Mouse (Mus musculus): Measurements from ENCODE around the gene Aloxe3. TPM values are rescaled to one million over a fixed set of nuclear protein-coding genes. Genes with fewer than 3 reads are reported as not detected.
A peak's percentile ranks its signal among the peaks of the same experiment; 100 is the strongest.

The Aloxe3 gene
- polyA plus RNA-seq, 1 experiment: 0.01 TPM

DNA sequence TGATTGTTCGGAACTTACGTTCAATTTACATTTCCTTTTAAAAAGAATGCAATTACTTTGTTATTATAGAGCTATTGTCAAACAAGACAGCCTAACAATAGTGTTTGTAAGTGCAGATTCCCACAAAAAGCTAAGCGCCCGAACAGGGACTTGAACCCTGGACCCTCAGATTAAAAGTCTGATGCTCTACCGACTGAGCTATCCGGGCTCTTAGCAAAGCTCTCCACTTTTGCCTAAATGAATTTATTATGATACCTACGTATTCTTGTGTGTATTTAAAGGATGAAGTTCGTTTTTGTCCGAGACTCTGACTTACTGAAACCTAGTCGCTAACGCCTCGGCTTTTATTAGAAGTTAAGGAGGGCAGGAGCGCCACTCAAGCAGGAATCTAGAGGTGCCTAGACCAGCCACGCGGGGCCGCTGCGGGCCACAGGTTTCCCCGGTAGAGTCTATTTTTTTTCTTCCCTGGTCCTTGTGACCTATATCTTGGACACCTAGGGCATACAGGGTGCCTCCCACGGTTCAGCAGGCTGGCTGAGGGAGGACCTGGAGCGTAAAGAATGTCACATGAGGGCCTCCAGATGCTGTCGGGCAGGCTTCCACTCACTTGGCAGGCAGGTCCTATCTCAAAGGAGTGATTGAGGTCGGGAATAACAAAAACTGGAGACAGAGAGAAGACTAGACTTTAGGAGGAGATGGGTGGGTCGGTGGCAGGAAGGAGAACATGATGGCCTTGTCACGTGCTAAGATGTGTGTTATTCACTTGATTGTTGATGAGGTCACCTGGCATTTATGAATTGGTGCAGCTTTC, 450 bp upstream of the Aloxe3 start:
- Histone ChIP-seq H3K27me3 (ENCODE audit: control insufficient read depth) (peaks cover 50% of the 10 kb centered on the region), H3K4me3 (replicated peaks) (peak overlapping the region; percentile 82), H3K9me3 (ENCODE audit: control insufficient read depth, low read length) (no peaks in the 10 kb centered on the region; the same call in 1 of the 2 replicates), H3K36me3 (ENCODE audit: control insufficient read depth) (no peaks in the 10 kb centered on the region), H3K4me1 (ENCODE audit: control insufficient read depth) (peaks cover 55% of the 10 kb centered on the region)
- TF ChIP-seq TAL1 (IDR thresholded peaks at IDR 0.05; ENCODE audit: low read length): no peak
- no peak for TF ChIP-seq GATA1 (IDR thresholded peaks at IDR 0.05; ENCODE audit: low read length)

DNA sequence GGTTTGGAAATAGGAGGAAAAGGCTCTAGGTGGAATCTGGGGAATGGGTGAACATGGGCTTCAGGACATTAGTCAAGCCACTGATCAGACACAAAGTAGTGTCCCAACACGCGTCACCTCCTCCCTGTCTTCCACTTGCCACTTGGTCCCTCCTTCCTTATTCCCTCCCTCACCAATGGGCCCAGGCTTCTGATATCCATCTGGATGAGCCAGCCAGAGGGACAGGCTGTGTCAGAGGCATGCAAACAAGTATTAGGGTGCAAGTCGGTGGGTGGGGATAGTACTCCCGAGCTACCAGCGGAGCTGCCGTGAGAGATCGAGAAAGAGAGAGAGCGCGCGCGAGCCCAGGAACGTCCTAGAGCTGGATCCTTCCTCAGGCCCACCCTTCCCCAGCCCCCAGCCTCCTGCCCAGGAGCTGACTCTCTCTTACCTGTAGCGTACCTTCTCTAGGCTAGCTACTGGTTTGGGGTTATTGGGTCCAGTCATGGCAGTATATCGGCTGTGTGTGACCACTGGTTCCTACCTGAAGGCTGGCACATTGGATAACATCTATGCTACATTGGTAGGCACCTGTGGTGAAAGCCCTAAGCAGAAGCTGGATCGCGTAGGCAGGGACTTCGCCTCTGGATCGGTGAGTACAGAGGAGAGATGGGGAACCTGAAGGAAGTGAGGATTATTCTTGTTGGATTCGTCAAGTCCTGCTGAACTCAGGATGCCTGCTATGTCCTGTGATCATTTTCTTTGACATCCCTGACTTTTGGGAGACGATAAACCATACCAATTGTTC, 416 bp downstream of the Aloxe3 start:
- TF ChIP-seq TAL1 (IDR thresholded peaks at IDR 0.05; ENCODE audit: low read length) (no peak), GATA1 (IDR thresholded peaks at IDR 0.05; ENCODE audit: low read length) (no peak)
- peaks cover 42% of the 10 kb centered on the region for H3K27me3 ChIP-seq (ENCODE audit: control insufficient read depth)

DNA sequence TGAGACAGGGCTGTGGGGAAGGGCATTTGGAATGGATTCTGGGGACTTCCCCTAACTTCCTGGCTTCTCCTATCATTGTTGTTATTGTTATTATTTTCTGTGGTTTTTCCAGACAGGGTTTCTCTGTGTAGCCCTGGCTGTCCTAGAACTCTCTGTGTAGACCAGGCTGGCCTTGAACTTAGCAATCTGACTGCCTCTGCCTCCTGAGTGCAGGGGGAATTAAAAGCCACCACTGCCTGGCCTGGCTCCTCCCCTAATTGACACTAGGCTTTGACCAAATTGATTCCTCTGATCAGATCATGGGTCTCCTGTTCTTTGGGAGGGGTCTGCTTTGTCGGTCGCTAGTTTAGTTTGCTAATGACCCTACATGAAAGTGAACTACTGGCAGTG, 1.0 kb downstream of the Aloxe3 start:
- Histone ChIP-seq H3K9me3 (ENCODE audit: control insufficient read depth, low read length) (no peaks in the 10 kb centered on the region; the same call in 1 of the 2 replicates), H3K4me3 (replicated peaks) (peak overlapping the region; percentile 82), H3K36me3 (ENCODE audit: control insufficient read depth) (no peaks in the 10 kb centered on the region), H3K4me1 (ENCODE audit: control insufficient read depth) (peaks cover 41% of the 10 kb centered on the region), H3K27me3 (ENCODE audit: control insufficient read depth) (peaks cover 36% of the 10 kb centered on the region)
- TF ChIP-seq GATA1 (IDR thresholded peaks at IDR 0.05; ENCODE audit: low read length) (no peak), TAL1 (IDR thresholded peaks at IDR 0.05; ENCODE audit: low read length) (no peak)

More for the DNA sequence above, 416 bp downstream of the Aloxe3 start:
- no peaks in the 10 kb centered on the region; the same call in 1 of the 2 replicates for H3K9me3 ChIP-seq (ENCODE audit: control insufficient read depth, low read length)
- no peaks in the 10 kb centered on the region for H3K36me3 ChIP-seq (ENCODE audit: control insufficient read depth)
- H3K4me1 ChIP-seq (ENCODE audit: control insufficient read depth): peaks cover 47% of the 10 kb centered on the region
- peak overlapping the region; percentile 82 for H3K4me3 ChIP-seq (replicated peaks)

DNA sequence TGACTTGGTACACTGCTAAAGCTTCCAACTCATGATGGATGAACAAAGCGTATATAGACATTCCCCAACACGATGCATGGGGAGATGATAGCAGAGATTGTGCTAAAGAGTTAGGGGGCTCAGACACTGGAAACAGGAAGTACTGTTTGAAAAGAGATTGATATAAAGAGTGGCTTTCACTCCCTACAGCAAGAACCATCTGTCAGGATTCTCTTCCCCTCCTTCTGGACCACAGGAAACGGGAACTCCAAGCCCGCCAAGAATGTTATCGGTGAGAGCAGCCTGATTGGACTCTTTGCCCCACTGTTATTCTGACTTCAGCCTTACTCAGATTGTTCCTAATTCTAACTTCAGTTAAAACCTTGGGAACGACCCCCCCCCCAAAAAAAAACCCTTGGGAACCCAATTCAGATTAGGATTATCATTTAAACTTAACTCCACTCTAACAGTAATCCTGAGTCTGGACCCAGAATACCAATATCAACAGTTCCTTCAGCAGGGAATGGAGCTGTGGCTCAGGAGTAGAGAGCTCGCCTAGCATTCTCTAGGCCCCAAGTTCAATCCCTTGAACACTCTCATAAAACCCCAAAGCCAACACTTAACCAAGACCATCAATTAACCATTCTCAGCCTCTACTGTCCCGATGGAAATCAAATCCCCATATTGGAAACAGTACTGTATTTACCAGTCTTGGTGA, 2.9 kb downstream of the Aloxe3 start:
- no peak for TF ChIP-seq GATA1 (IDR thresholded peaks at IDR 0.05; ENCODE audit: low read length)
- TF ChIP-seq TAL1 (IDR thresholded peaks at IDR 0.05; ENCODE audit: low read length): no peak
- Histone ChIP-seq H3K4me3 (replicated peaks) (no peak overlapping the region), H3K27me3 (ENCODE audit: control insufficient read depth) (peaks cover 31% of the 10 kb centered on the region), H3K9me3 (ENCODE audit: control insufficient read depth, low read length) (no peaks in the 10 kb centered on the region), H3K36me3 (ENCODE audit: control insufficient read depth) (no peaks in the 10 kb centered on the region), H3K4me1 (ENCODE audit: control insufficient read depth) (peaks cover 24% of the 10 kb centered on the region)

DNA sequence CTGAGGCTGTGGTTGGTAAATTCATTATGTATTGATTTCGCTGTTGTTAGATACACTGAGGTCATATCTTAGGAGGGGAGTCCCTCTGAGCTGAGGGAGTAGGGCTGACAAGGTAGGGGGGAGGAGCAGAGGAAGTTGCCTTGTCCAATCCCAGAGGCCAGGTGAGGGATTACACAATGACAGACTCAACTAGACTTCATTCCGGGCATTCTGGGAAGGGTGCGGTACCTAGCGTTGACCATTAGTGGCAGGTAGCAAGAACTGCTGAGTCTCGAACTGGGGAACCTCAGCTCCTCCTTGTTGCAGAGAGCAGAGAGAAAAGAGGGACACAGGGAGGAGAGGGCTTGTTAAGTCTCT, 7.8 kb downstream of the Aloxe3 start:
- TF ChIP-seq GATA1 (IDR thresholded peaks at IDR 0.05; ENCODE audit: low read length): no peak
- no peak for TF ChIP-seq TAL1 (IDR thresholded peaks at IDR 0.05; ENCODE audit: low read length)
- Histone ChIP-seq H3K27me3 (ENCODE audit: control insufficient read depth) (peaks cover 25% of the 10 kb centered on the region), H3K36me3 (ENCODE audit: control insufficient read depth) (no peaks in the 10 kb centered on the region), H3K4me1 (ENCODE audit: control insufficient read depth) (peaks cover 14% of the 10 kb centered on the region), H3K4me3 (replicated peaks) (no peak overlapping the region), H3K9me3 (ENCODE audit: control insufficient read depth, low read length) (no peaks in the 10 kb centered on the region)

DNA sequence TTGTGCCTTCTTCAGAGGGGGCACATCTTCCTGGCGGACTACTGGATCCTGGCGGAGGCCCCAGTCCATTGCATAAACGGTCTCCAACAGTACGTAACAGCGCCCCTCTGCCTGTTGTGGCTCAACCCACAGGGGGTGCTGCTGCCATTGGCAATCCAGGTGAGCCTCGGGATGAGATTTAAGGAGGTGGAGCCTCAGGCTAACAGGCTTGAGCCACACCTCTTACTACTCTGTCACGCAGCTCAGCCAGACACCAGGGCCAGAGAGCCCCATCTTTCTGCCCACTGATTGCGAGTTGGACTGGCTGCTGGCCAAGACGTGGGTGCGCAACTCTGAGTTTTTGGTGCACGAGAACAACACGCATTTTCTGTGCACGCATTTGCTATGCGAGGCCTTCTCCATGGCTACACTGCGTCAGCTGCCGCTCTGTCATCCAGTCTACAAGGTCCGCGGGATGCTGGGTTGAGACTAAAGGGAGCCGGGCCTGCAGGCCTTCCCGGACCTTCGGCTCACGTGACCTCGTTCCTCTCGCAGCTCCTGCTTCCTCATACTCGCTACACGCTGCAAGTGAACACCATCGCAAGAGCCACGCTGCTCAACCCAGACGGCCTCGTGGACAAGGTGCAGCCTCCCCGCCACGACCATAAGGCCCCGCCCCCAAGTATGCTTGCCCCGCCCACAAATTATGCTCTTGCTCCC, 8.4 kb downstream of the Aloxe3 start:
- H3K9me3 ChIP-seq (ENCODE audit: control insufficient read depth, low read length): no peaks in the 10 kb centered on the region
- H3K4me1 ChIP-seq (ENCODE audit: control insufficient read depth): peaks cover 14% of the 10 kb centered on the region
- TF ChIP-seq TAL1 (IDR thresholded peaks at IDR 0.05; ENCODE audit: low read length) (no peak), GATA1 (IDR thresholded peaks at IDR 0.05; ENCODE audit: low read length) (no peak)
- H3K27me3 ChIP-seq (ENCODE audit: control insufficient read depth): peaks cover 27% of the 10 kb centered on the region
- no peaks in the 10 kb centered on the region for H3K36me3 ChIP-seq (ENCODE audit: control insufficient read depth)
- H3K4me3 ChIP-seq (replicated peaks): peak overlapping the region; percentile 39

DNA sequence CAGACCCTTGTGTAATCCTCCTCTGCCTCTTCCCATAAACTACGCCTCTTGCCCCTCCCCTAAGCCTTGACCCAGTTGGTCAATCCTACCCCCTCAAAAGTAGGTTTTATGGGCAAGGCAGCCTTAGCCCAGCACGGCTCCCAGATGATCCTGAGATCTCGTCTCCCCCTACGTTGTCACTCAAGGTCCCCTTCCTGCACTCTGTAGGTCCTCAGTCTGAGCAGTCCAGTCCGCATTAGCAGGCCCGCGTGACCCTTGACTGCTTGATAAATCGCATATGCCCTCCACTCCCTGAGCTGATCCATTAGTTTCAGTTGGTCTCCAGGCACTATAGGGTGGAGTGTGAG, 8.9 kb downstream of the Aloxe3 start:
- Histone ChIP-seq H3K27me3 (ENCODE audit: control insufficient read depth) (peaks cover 30% of the 10 kb centered on the region), H3K4me1 (ENCODE audit: control insufficient read depth) (peaks cover 14% of the 10 kb centered on the region), H3K9me3 (ENCODE audit: control insufficient read depth, low read length) (no peaks in the 10 kb centered on the region), H3K36me3 (ENCODE audit: control insufficient read depth) (no peaks in the 10 kb centered on the region), H3K4me3 (replicated peaks) (peak overlapping the region; percentile 39)
- no peak for TF ChIP-seq GATA1 (IDR thresholded peaks at IDR 0.05; ENCODE audit: low read length)
- no peak for TF ChIP-seq TAL1 (IDR thresholded peaks at IDR 0.05; ENCODE audit: low read length)

DNA sequence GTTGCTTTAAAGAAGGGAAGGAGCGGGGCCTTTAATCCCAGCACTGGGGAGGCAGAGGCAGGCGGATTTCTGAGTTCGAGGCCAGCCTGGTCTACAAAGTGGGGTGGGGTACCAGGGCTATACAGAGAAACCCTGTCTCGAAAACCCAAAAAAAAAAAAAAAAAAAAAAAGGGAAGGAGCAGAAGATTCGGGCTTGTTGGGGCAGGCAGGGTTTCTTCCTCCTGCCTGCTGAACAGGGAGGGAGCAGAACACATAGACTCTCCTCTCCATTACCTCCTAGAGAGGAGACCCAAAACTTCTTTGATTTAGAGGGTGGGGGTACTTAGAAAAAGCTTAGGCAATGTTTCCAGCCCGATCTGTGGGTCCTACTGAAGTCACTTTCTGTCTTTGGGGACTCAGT, 9.7 kb downstream of the Aloxe3 start:
- Histone ChIP-seq H3K9me3 (ENCODE audit: control insufficient read depth, low read length) (no peaks in the 10 kb centered on the region), H3K27me3 (ENCODE audit: control insufficient read depth) (peaks cover 25% of the 10 kb centered on the region), H3K4me1 (ENCODE audit: control insufficient read depth) (peaks cover 14% of the 10 kb centered on the region), H3K36me3 (ENCODE audit: control insufficient read depth) (no peaks in the 10 kb centered on the region), H3K4me3 (replicated peaks) (no peak overlapping the region)
- TF ChIP-seq GATA1 (IDR thresholded peaks at IDR 0.05; ENCODE audit: low read length) (no peak), TAL1 (IDR thresholded peaks at IDR 0.05; ENCODE audit: low read length) (no peak)

All from erythroblast, embryonic 14.5 days (primary cell).